In the genomic region with DNA sequence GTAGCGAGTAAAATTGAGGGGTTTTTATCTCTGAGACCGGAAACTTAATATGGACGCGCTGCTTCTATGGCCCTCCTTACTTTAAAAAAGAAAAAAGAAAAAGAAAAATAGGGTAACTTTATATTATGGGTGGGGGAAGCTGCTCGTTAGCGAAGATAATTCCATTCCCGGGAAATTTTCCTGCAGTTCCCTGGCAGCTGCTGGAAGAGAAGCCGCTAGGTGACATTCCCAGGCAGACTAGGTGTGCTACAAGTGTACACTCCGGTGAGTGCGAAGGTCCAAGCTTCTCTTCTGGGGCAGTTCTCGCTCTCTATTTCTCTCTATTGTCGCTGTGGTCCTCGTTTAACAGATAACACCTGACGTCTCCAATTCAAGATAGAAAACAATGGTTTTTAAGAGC, we compare ENCODE assay signal across 9 mouse cellular contexts. TPM values are rescaled to one million over a fixed set of nuclear protein-coding genes. Genes with fewer than 3 reads are reported as not detected.
A peak's percentile ranks its signal among the peaks of the same experiment; 100 is the strongest.
DNase-seq lines count a peak whose midpoint lies in the region; ATAC-seq lines count a peak whose summit lies in the region.
"Had no signal": no experiment of that assay in that cellular context is flagged by ENCODE, and none has a peak within 500 bp of the region (broad histone marks: within the 10 kb centered on the region; RNA-seq: fewer than 3 reads in every experiment).

No protein-coding gene starts in this region.

- H3K36me3 ChIP-seq in kidney, embryonic 14.5 days (ENCODE audit: control insufficient read depth, insufficient read depth, low read length): no peaks in the 10 kb centered on the region
- no peaks in the 10 kb centered on the region for H3K36me3 ChIP-seq in embryonic facial prominence, embryonic 14.5 days (ENCODE audit: control insufficient read depth, insufficient read depth, low read length)
- no peaks in the 10 kb centered on the region for H3K36me3 ChIP-seq in intestine, embryonic 16.5 days (ENCODE audit: control insufficient read depth, insufficient read depth, low read length)

- 0 out of 2 replicates have a peak, but pooled peaks cover 5% of the 10 kb centered on the region for H3K27me3 ChIP-seq in kidney, embryonic 14.5 days (ENCODE audit: control insufficient read depth, insufficient read depth, low read length)
- H3K27me3 ChIP-seq in embryonic facial prominence, embryonic 14.5 days (replicated peaks; ENCODE audit: control insufficient read depth, insufficient read depth, low read length): no peaks in the 10 kb centered on the region
- no peaks in the 10 kb centered on the region for H3K27me3 ChIP-seq in intestine, embryonic 16.5 days (replicated peaks; ENCODE audit: control insufficient read depth, insufficient read depth, low read length)

- H3K9ac ChIP-seq in kidney, embryonic 14.5 days (ENCODE audit: low read depth, low read length): peak overlapping the region; percentile 61; the same call in 1 of the 2 replicates
- peak overlapping the region; percentile 76 for H3K9ac ChIP-seq in embryonic facial prominence, embryonic 14.5 days (ENCODE audit: low read depth, low read length)
- H3K9ac ChIP-seq in intestine, embryonic 16.5 days (ENCODE audit: low read depth, low read length): peak overlapping the region; percentile 73; the same call in 1 of the 2 replicates

- no peaks in the 10 kb centered on the region for H3K4me1 ChIP-seq in kidney, embryonic 14.5 days (ENCODE audit: control insufficient read depth, insufficient read depth, low read length)
- peaks cover 26% of the 10 kb centered on the region for H3K4me1 ChIP-seq in embryonic facial prominence, embryonic 14.5 days (ENCODE audit: control insufficient read depth, insufficient read depth, low read length)
- peaks cover 8% of the 10 kb centered on the region; the same call in 1 of the 2 replicates for H3K4me1 ChIP-seq in intestine, embryonic 16.5 days (ENCODE audit: control insufficient read depth, insufficient read depth, low read length)

- no peaks in the 10 kb centered on the region for H3K9me3 ChIP-seq in kidney, embryonic 14.5 days (ENCODE audit: control insufficient read depth, low read length)
- H3K9me3 ChIP-seq in embryonic facial prominence, embryonic 14.5 days (ENCODE audit: control insufficient read depth, low read length): no peaks in the 10 kb centered on the region
- no peaks in the 10 kb centered on the region for H3K9me3 ChIP-seq in intestine, embryonic 16.5 days (ENCODE audit: control insufficient read depth, low read length)

- peak overlapping the region; percentile 87 for H3K4me2 ChIP-seq in kidney, embryonic 14.5 days (replicated peaks; ENCODE audit: low read depth, low read length)
- peak overlapping the region; percentile 87 for H3K4me2 ChIP-seq in embryonic facial prominence, embryonic 14.5 days (ENCODE audit: low read depth, low read length)
- peak overlapping the region; percentile 93 for H3K4me2 ChIP-seq in intestine, embryonic 16.5 days (ENCODE audit: low read depth, low read length)

- no peak overlapping the region for H3K27ac ChIP-seq in kidney, embryonic 14.5 days (ENCODE audit: low read depth, low read length)
- H3K27ac ChIP-seq in embryonic facial prominence, embryonic 14.5 days (replicated peaks; ENCODE audit: low read depth, low read length): peak overlapping the region; percentile 84; the same call in 1 of the 2 replicates
- no peak overlapping the region for H3K27ac ChIP-seq in intestine, embryonic 16.5 days (ENCODE audit: low read length)

- no peak for ATAC-seq in kidney, embryonic 14.5 days (ENCODE audit: low FRiP score, low TSS enrichment)
- ATAC-seq in embryonic facial prominence, embryonic 14.5 days (ENCODE audit: low read depth): no peak
- no peak for ATAC-seq in intestine, embryonic 16.5 days

- no peak for DNase-seq in kidney, adult 18-20 months
- no peak for DNase-seq in embryonic facial prominence, embryonic 14.5 days (ENCODE audit: low spot score)
- peak; percentile 29 for DNase-seq in neural tube, embryonic 10.5 days (ENCODE audit: extremely low spot score, low spot score)
- DNase-seq in right cerebral cortex, postnatal 36 days (ENCODE audit: low spot score in 2 of 2): no peak
- DNase-seq in layer of hippocampus, adult 11-12 months (ENCODE audit: low spot score): no peak
- no peak for DNase-seq in natural killer cell, adult 2 months (ENCODE audit: low spot score in 2 of 2)
- DNase-seq: cerebellum, adult 8-10 months had no signal

- WGBS in kidney, embryonic 14.5 days: 4% methylated on average over 14 of the region's 14 CpGs
- WGBS in embryonic facial prominence, embryonic 14.5 days: 4% methylated on average over 14 of the region's 14 CpGs
- 5% methylated on average over 14 of the region's 14 CpGs for WGBS in intestine, embryonic 16.5 days

- H3K4me3 ChIP-seq in kidney, embryonic 14.5 days (ENCODE audit: low read length): peak overlapping the region; percentile 61
- H3K4me3 ChIP-seq in embryonic facial prominence, embryonic 14.5 days (ENCODE audit: low read depth, low read length): peak overlapping the region; percentile 73
- peak overlapping the region; percentile 69 for H3K4me3 ChIP-seq in intestine, embryonic 16.5 days (ENCODE audit: low read length)

RNA-seq across cellular contexts. Expression of gene Tiam2, which starts 1.0 kb away (rescaled TPM):
- 3.0 and 4.5 TPM in 2 replicates for polyA plus RNA-seq in kidney, embryonic 14.5 days (2014; fragmentation: Nextera tagmentation; extraction: Ambion mirVana)
- 19.3 and 19.9 TPM in 2 replicates for polyA plus RNA-seq in embryonic facial prominence, embryonic 14.5 days (2014; fragmentation: Nextera tagmentation; extraction: Ambion mirVana)
- 3.1 TPM in 2 replicates for polyA plus RNA-seq in intestine, embryonic 16.5 days (2015; fragmentation: Nextera tagmentation; extraction: Ambion mirVana)
